In the genomic region with DNA sequence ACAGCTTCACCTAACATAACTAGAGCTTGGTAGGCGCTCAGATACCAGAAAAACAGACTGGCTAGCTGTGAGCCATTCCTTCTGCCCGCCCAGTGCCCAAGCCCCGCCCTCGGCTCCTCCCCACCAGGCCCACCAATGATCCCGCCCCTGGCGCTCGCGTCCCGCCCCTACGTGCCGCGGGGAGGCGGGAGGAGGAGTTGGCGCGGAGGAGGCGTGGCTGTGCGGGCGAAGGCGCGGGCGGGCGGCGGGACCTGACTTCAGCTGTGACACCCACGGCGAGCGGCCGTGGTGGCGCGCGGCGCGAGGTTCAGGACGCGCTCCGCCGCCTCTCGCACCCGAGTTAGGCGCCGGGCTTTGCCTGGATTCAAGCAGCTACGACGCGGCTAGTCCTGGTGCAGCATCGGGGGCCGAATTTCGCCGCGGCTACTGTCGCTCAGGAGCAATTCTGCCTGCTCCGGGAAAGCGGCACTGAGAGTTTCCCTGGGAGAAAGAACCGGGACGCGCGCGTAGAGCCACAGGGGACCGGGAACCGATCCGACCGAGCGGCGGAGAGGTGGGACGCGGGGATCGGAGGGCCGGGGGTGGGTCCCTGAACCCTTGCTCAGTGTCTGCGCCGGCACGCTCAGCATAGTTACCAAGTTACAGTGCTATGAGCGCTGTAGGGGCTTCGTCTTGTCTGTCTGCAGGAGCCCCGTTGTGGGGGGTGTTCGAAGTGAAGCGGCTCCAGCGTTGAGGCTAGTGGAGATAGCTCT, we compare ENCODE assay signal across 8 mouse cellular contexts. TPM values are rescaled to one million over a fixed set of nuclear protein-coding genes. Genes with fewer than 3 reads are reported as not detected.
A peak's percentile ranks its signal among the peaks of the same experiment; 100 is the strongest.
DNase-seq lines count a peak whose midpoint lies in the region; ATAC-seq and TF ChIP-seq lines count a peak whose summit lies in the region.

Gene Eepd1, plus strand, starts transcription at position 204 of the 752 bp plus-strand sequence.

- WGBS in hindbrain, embryonic 10.5 days: under 1% methylated on average over 75 of the region's 75 CpGs
- WGBS in lung, postnatal 0 days: under 1% methylated on average over 44 of the region's 75 CpGs

- H3K27ac ChIP-seq in hindbrain, embryonic 10.5 days: peak within 1 kb of the TSS; percentile 78
- peak within 1 kb of the TSS; percentile 35 for H3K27ac ChIP-seq in lung, postnatal 0 days (ENCODE audit: low read length)

- H3K9ac ChIP-seq in lung, postnatal 0 days (replicated peaks; ENCODE audit: low read depth): peak within 1 kb of the TSS; percentile 59

- H3K36me3 ChIP-seq in hindbrain, embryonic 10.5 days: no peaks in the 10 kb centered on the region
- H3K36me3 ChIP-seq in lung, postnatal 0 days (ENCODE audit: insufficient read depth, low read length): no peaks in the 10 kb centered on the region

- peak; percentile 52 for DNase-seq in MEL-GATA-1-ER (ENCODE audit: extremely low read depth, low read depth)
- DNase-seq in cerebellum, adult 8-10 months: peak; percentile 98
- DNase-seq in hindbrain, embryonic 10.5 days (ENCODE audit: low spot score): peak; percentile 92
- DNase-seq in layer of hippocampus, adult 9-11 months: peak; percentile 95
- peak; percentile 97 for DNase-seq in lung, postnatal 0 days (ENCODE audit: low spot score)
- DNase-seq in ovary, postnatal 14 days (ENCODE audit: low spot score): peak; percentile 95
- DNase-seq in thymus, postnatal 14 days: peak; percentile 97

- no peak for TF ChIP-seq CTCF in lung, postnatal 0 days (IDR thresholded peaks at IDR 0.05)

- H3K27me3 ChIP-seq in hindbrain, embryonic 10.5 days (ENCODE audit: insufficient read depth, poor library complexity, severe bottlenecking): peaks cover 11% of the 10 kb centered on the region
- H3K27me3 ChIP-seq in lung, postnatal 0 days (replicated peaks; ENCODE audit: insufficient read depth, low read length): no peaks in the 10 kb centered on the region

- peak; percentile 85 for ATAC-seq in frontal cortex, adult (ENCODE audit: low TSS enrichment)
- peak; percentile 98 for ATAC-seq in lung, postnatal 0 days

- H3K4me3 ChIP-seq in hindbrain, embryonic 10.5 days: peak within 1 kb of the TSS; percentile 69
- peak within 1 kb of the TSS; percentile 71 for H3K4me3 ChIP-seq in lung, postnatal 0 days (ENCODE audit: low read depth, low read length)

- H3K4me1 ChIP-seq in hindbrain, embryonic 10.5 days (replicated peaks): peaks cover 44% of the 10 kb centered on the region
- peaks cover 9% of the 10 kb centered on the region for H3K4me1 ChIP-seq in lung, postnatal 0 days (ENCODE audit: insufficient read depth, low read depth, low read length)

- peak within 1 kb of the TSS; percentile 94 for H3K4me2 ChIP-seq in lung, postnatal 0 days (replicated peaks; ENCODE audit: low read depth, low read length)

- H3K9me3 ChIP-seq in hindbrain, embryonic 10.5 days: no peaks in the 10 kb centered on the region
- no peaks in the 10 kb centered on the region for H3K9me3 ChIP-seq in lung, postnatal 0 days (ENCODE audit: low read length)

- no peak for TF ChIP-seq EP300 in lung, postnatal 0 days (IDR thresholded peaks at IDR 0.05)

RNA-seq across cellular contexts. Expression of gene Eepd1, which starts in this region (rescaled TPM):
- polyA plus RNA-seq in hindbrain, embryonic 10.5 days (2016; fragmentation: Nextera tagmentation; extraction: Ambion mirVana): 10.2 and 12.4 TPM in 2 replicates
- 16.7 and 19.2 TPM in 2 replicates for polyA plus RNA-seq in lung, postnatal 0 days (2015; fragmentation: Nextera tagmentation; extraction: Ambion mirVana)

Comparison
In these comparisons a context has a peak if more than half of its experiments do, and no peak if none do; other contexts are left out.
1. Peak in every context shown above with its lines: DNase-seq, ATAC-seq, H3K4me3 ChIP-seq and H3K27ac ChIP-seq.